Mouse (Mus musculus): Measurements from ENCODE around the gene Trpm1. TPM values are rescaled to one million over a fixed set of nuclear protein-coding genes. Genes with fewer than 3 reads are reported as not detected.

Gene Trpm1
- polyA plus RNA-seq, 1 experiment from 2014 or later, result 16.1 TPM

DNA sequence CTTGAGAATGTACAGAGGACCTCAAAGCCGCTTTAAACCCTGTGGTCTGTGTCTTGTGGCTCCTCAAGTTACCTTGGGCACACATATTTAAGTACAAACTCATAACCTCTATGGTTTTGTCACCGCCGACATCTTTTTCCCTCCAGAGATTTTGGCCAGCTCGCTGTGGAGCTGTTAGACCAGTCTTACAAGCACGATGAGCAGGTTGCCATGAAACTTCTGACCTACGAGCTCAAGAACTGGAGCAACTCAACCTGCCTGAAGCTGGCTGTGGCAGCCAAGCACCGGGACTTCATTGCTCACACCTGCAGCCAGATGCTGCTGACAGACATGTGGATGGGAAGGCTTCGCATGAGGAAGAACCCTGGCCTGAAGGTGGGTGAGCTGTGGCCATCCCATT lies 76.3 kb downstream of the Trpm1 start:
- Histone ChIP-seq H3K4me1 (ENCODE audit: control insufficient read depth, insufficient read depth, low read length) (no peaks in the 10 kb centered on the region), H3K9me3 (replicated peaks; ENCODE audit: control insufficient read depth, low read length) (no peaks in the 10 kb centered on the region), H3K27ac (replicated peaks; ENCODE audit: low read depth, low read length) (no peak overlapping the region), H3K4me2 (ENCODE audit: low read depth, low read length) (no peak overlapping the region), H3K36me3 (replicated peaks; ENCODE audit: control insufficient read depth, insufficient read depth, low read depth, low read length) (no peaks in the 10 kb centered on the region), H3K4me3 (ENCODE audit: low read depth, low read length) (no peak overlapping the region), H3K9ac (replicated peaks; ENCODE audit: low read length) (no peak overlapping the region), H3K27me3 (ENCODE audit: control insufficient read depth, insufficient read depth, low read length) (no peaks in the 10 kb centered on the region)
- DNase-seq (ENCODE audit: low spot score), result no peak
- WGBS, result 86% methylated on average over 8 of the region's 8 CpGs
- ATAC-seq (replicated peaks; ENCODE audit: insufficient number of reproducible peaks, low FRiP score, low TSS enrichment, low read depth), result no peak

DNA sequence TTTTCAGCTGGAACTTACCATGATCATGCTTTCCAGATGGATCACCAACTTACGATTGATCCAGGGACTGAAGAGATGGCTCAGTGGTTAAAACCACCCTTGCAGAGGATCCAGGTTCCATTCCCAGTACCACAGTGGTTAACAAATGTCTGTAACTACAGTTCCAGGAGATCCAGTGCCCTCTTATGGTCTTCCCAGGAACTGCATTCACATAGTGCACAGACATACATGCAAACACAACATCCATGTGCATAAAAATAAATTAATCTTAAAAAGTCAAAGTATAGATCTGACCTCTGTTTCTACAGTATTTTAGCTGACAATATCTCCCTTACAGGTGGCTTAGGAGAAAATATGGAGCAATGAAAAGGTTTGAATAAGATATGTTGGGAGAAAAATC lies 77.4 kb downstream of the Trpm1 start:
- H3K4me1 ChIP-seq (ENCODE audit: control insufficient read depth, insufficient read depth, low read length), result no peaks in the 10 kb centered on the region

DNA sequence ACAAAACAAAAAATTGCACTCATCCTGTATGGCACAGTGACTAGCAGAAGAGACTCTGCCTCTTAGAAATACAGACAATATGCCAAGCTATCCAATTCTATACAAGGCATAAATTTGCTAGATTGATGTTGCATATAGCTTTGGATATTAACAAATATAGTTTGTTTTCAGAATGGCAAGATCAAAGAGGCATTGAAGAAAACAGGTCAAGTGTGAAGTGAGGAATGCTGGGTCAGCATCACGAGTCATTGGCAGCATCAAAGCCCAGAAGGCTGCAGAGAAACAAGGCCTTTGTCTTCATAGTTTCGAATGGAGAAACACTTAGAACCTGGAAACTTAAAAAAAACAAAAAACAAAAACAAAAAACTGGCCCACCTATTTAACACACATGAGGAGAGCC lies 78.4 kb downstream of the Trpm1 start:
- Histone ChIP-seq H3K9me3 (replicated peaks; ENCODE audit: control insufficient read depth, low read length) (no peaks in the 10 kb centered on the region), H3K36me3 (replicated peaks; ENCODE audit: control insufficient read depth, insufficient read depth, low read depth, low read length) (no peaks in the 10 kb centered on the region), H3K4me3 (ENCODE audit: low read depth, low read length) (no peak overlapping the region), H3K4me1 (ENCODE audit: control insufficient read depth, insufficient read depth, low read length) (no peaks in the 10 kb centered on the region; the same call in 1 of the 2 replicates), H3K27ac (replicated peaks; ENCODE audit: low read depth, low read length) (no peak overlapping the region), H3K27me3 (ENCODE audit: control insufficient read depth, insufficient read depth, low read length) (no peaks in the 10 kb centered on the region), H3K4me2 (ENCODE audit: low read depth, low read length) (no peak overlapping the region), H3K9ac (replicated peaks; ENCODE audit: low read length) (no peak overlapping the region)
- ATAC-seq (replicated peaks; ENCODE audit: insufficient number of reproducible peaks, low FRiP score, low TSS enrichment, low read depth) (no peak), DNase-seq (ENCODE audit: low spot score) (no peak)
- WGBS, result 57% methylated on average over 2 of the region's 2 CpGs

More for the DNA sequence above, 77.4 kb downstream of the Trpm1 start:
- Histone ChIP-seq H3K27ac (replicated peaks; ENCODE audit: low read depth, low read length) (no peak overlapping the region), H3K27me3 (ENCODE audit: control insufficient read depth, insufficient read depth, low read length) (no peaks in the 10 kb centered on the region), H3K4me3 (ENCODE audit: low read depth, low read length) (no peak overlapping the region), H3K9ac (replicated peaks; ENCODE audit: low read length) (no peak overlapping the region), H3K4me2 (ENCODE audit: low read depth, low read length) (no peak overlapping the region), H3K9me3 (replicated peaks; ENCODE audit: control insufficient read depth, low read length) (no peaks in the 10 kb centered on the region), H3K36me3 (replicated peaks; ENCODE audit: control insufficient read depth, insufficient read depth, low read depth, low read length) (no peaks in the 10 kb centered on the region)
- WGBS, result 97% methylated on average over 1 of the region's 1 CpGs
- DNase-seq (ENCODE audit: low spot score) (no peak), ATAC-seq (replicated peaks; ENCODE audit: insufficient number of reproducible peaks, low FRiP score, low TSS enrichment, low read depth) (no peak)

DNA sequence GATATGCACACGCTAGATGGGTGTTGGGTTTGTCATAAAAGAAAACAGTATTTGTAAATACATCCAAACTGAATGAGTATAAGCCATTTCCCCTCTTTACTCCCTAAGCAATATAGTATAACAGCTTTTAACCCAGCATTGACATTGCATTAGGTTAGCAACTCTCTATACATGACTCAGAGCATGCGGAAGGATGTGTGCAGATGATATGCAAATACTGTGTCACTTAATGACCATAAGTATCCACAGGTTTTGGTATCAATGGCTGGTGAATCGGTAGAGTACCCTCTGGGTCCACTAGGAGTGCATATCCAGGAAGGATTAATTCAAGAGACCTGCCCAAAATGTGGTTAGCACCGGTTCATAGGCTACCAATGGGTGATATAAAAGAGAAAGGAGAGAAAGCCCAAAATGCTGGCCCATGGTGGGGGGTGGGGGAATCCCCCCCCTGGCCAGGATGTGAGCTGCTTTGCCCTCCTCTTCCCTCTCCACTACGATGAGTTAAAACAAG lies 80.7 kb downstream of the Trpm1 start:
- Histone ChIP-seq H3K27me3 (ENCODE audit: control insufficient read depth, insufficient read depth, low read length) (no peaks in the 10 kb centered on the region), H3K9ac (replicated peaks; ENCODE audit: low read length) (no peak overlapping the region), H3K9me3 (replicated peaks; ENCODE audit: control insufficient read depth, low read length) (no peaks in the 10 kb centered on the region), H3K4me2 (ENCODE audit: low read depth, low read length) (no peak overlapping the region), H3K4me1 (ENCODE audit: control insufficient read depth, insufficient read depth, low read length) (no peaks in the 10 kb centered on the region; the same call in 1 of the 2 replicates), H3K4me3 (ENCODE audit: low read depth, low read length) (no peak overlapping the region), H3K36me3 (replicated peaks; ENCODE audit: control insufficient read depth, insufficient read depth, low read depth, low read length) (no peaks in the 10 kb centered on the region), H3K27ac (replicated peaks; ENCODE audit: low read depth, low read length) (no peak overlapping the region)
- 91% methylated on average over 5 of the region's 5 CpGs for WGBS
- DNase-seq (ENCODE audit: low spot score) (no peak), ATAC-seq (replicated peaks; ENCODE audit: insufficient number of reproducible peaks, low FRiP score, low TSS enrichment, low read depth) (no peak)

DNA sequence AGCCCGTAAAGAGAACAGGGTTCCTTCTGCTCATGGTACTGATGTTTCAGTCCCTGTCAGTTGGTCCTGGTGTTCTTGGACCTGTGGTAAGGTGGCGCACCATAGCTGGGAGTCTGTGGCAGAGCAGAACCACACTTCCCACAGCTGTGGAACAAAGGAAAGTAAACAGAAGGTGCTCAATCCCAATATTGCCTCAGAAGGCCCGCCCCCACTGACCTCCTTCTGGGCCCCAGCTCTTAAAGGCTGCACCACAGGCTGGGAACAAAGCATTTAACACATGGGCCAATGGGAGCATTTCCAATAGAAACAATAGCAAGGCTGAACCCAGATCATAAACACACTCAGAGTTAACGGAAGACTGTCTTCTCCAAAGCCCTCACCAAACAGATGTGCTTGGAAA lies 82.9 kb downstream of the Trpm1 start:
- Histone ChIP-seq H3K4me2 (ENCODE audit: low read depth, low read length) (no peak overlapping the region), H3K9ac (replicated peaks; ENCODE audit: low read length) (no peak overlapping the region), H3K4me3 (ENCODE audit: low read depth, low read length) (no peak overlapping the region), H3K36me3 (replicated peaks; ENCODE audit: control insufficient read depth, insufficient read depth, low read depth, low read length) (no peaks in the 10 kb centered on the region), H3K27me3 (ENCODE audit: control insufficient read depth, insufficient read depth, low read length) (no peaks in the 10 kb centered on the region), H3K9me3 (replicated peaks; ENCODE audit: control insufficient read depth, low read length) (no peaks in the 10 kb centered on the region), H3K4me1 (ENCODE audit: control insufficient read depth, insufficient read depth, low read length) (no peaks in the 10 kb centered on the region; the same call in 1 of the 2 replicates), H3K27ac (replicated peaks; ENCODE audit: low read depth, low read length) (no peak overlapping the region)
- ATAC-seq (replicated peaks; ENCODE audit: insufficient number of reproducible peaks, low FRiP score, low TSS enrichment, low read depth), result no peak
- 80% methylated on average over 4 of the region's 4 CpGs for WGBS
- DNase-seq (ENCODE audit: low spot score), result no peak

DNA sequence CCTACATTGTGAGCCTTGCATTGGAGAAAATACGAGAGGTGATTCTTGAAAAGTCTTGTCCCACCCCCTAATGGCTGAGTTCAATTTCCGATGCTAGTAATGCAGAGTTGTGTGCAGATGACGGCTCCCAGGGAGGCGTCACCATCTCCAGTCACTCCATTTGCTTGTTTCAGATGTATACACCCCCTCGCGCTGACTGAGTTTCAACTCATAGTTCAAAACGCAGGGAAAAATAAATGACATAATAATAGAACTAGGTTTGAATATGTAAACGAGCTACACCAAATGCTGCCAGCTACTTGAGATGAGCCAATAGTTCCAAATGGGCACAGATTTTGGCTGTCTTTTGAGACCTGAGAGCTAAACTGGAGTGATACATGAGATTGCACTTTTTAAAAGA lies 84.1 kb downstream of the Trpm1 start:
- no peaks in the 10 kb centered on the region; the same call in 1 of the 2 replicates for H3K4me1 ChIP-seq (ENCODE audit: control insufficient read depth, insufficient read depth, low read length)
- no peaks in the 10 kb centered on the region for H3K36me3 ChIP-seq (replicated peaks; ENCODE audit: control insufficient read depth, insufficient read depth, low read depth, low read length)
- ATAC-seq (replicated peaks; ENCODE audit: insufficient number of reproducible peaks, low FRiP score, low TSS enrichment, low read depth) (no peak), DNase-seq (ENCODE audit: low spot score) (no peak)
- no peak overlapping the region for H3K4me2 ChIP-seq (ENCODE audit: low read depth, low read length)
- H3K27me3 ChIP-seq (ENCODE audit: control insufficient read depth, insufficient read depth, low read length), result no peaks in the 10 kb centered on the region
- WGBS, result 87% methylated on average over 8 of the region's 8 CpGs
- no peak overlapping the region for H3K9ac ChIP-seq (replicated peaks; ENCODE audit: low read length)
- no peak overlapping the region for H3K4me3 ChIP-seq (ENCODE audit: low read depth, low read length)
- H3K9me3 ChIP-seq (replicated peaks; ENCODE audit: control insufficient read depth, low read length), result no peaks in the 10 kb centered on the region
- no peak overlapping the region for H3K27ac ChIP-seq (replicated peaks; ENCODE audit: low read depth, low read length)

DNA sequence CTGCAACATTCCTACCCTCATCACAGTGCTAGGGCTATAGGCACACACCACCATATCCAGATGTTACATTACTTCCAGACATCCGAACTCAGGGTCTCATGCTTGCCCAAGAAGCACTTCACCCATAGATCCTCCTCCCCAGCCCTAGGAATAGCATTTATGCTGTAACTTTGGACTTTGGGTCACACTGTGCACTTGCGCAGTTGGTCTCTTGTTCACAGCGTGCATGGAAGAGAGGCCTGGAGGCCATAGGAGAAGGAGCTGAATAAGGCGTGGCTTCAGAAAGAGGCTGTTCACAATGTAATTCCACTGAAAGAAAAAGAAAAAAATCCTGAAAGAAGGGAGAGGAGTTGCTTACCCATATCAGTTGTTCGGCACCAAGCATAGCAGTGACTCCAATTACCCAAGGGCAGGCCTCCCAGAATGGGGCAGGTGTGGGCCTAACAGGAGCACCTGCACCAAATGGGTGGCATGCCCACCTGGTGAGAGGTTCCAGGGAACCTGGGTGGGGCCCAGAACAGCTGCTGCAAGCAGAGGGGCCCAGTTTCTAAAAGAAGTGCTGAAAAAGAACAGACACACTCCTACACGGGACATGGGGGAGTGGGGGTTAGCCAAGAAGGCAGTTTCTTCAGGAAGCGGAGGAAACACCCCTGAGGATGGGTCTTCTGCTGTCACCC lies 84.9 kb downstream of the Trpm1 start:
- no peak overlapping the region for H3K27ac ChIP-seq (replicated peaks; ENCODE audit: low read depth, low read length)
- ATAC-seq (replicated peaks; ENCODE audit: insufficient number of reproducible peaks, low FRiP score, low TSS enrichment, low read depth), result 0 out of 2 replicates have a peak, but pooled peaks have one; percentile 44
- whole genome bisulfite sequencing, result 85% methylated on average over 7 of the region's 7 CpGs
- H3K9ac ChIP-seq (replicated peaks; ENCODE audit: low read length), result no peak overlapping the region
- no peak overlapping the region for H3K4me3 ChIP-seq (ENCODE audit: low read depth, low read length)
- H3K9me3 ChIP-seq (replicated peaks; ENCODE audit: control insufficient read depth, low read length), result no peaks in the 10 kb centered on the region
- H3K4me2 ChIP-seq (ENCODE audit: low read depth, low read length), result no peak overlapping the region
- H3K36me3 ChIP-seq (replicated peaks; ENCODE audit: control insufficient read depth, insufficient read depth, low read depth, low read length), result no peaks in the 10 kb centered on the region
- no peaks in the 10 kb centered on the region; the same call in 1 of the 2 replicates for H3K4me1 ChIP-seq (ENCODE audit: control insufficient read depth, insufficient read depth, low read length)
- no peaks in the 10 kb centered on the region for H3K27me3 ChIP-seq (ENCODE audit: control insufficient read depth, insufficient read depth, low read length)
- no peak for DNase-seq (ENCODE audit: low spot score)

DNA sequence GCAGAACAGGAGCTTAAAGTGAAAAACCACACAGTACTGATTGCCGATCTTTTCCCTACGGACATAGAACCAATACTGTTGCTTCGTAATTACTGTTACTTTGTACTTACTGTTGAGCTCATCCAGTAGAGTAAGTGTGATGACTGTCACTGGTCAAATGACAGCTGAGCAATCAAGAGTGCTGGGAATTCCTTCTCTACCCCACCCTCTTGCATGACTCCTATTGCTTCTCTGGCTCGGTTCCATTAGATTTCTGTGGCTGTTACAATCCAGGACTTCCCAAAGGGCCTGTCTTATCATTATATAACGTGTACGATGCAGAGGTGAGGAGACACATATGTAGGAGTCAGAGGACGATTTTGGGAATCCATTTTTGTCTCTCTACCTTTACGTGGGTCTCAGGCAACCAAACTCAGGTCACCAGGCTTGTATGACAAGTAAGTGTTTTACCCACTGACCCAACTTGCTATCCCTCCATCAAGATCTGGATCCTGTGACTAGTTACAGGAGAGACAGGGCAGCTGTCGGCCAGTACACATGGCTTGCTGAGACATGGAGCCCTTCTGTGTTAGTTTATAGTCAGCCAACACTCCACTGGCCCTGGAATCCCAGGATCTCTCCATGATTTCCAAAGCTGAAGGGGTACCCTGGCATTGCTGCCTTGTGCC lies 85.6 kb downstream of the Trpm1 start:
- Histone ChIP-seq H3K36me3 (replicated peaks; ENCODE audit: control insufficient read depth, insufficient read depth, low read depth, low read length) (no peaks in the 10 kb centered on the region), H3K4me1 (ENCODE audit: control insufficient read depth, insufficient read depth, low read length) (no peaks in the 10 kb centered on the region; the same call in 1 of the 2 replicates), H3K9me3 (replicated peaks; ENCODE audit: control insufficient read depth, low read length) (no peaks in the 10 kb centered on the region), H3K27me3 (ENCODE audit: control insufficient read depth, insufficient read depth, low read length) (no peaks in the 10 kb centered on the region), H3K4me3 (ENCODE audit: low read depth, low read length) (no peak overlapping the region), H3K9ac (replicated peaks; ENCODE audit: low read length) (no peak overlapping the region), H3K27ac (replicated peaks; ENCODE audit: low read depth, low read length) (no peak overlapping the region), H3K4me2 (ENCODE audit: low read depth, low read length) (no peak overlapping the region)
- WGBS, result 88% methylated on average over 9 of the region's 9 CpGs
- DNase-seq (ENCODE audit: low spot score) (no peak), ATAC-seq (replicated peaks; ENCODE audit: insufficient number of reproducible peaks, low FRiP score, low TSS enrichment, low read depth) (no peak)
